Mouse (Mus musculus) heart, embryonic 15.5 days (tissue): ENCODE results near the gene Kif26b. TPM values are rescaled to one million over a fixed set of nuclear protein-coding genes. Genes with fewer than 3 reads are reported as not detected.
A peak's percentile ranks its signal among the peaks of the same experiment; 100 is the strongest.

ENCODE experiments used
- ATAC-seq: fragments of 200-750 bp; cut with Nextera tagmentation; replicated peaks from 2 replicates; pipeline ENCODE4 v1.8.0; 2017; ENCODE audit warnings: low read depth, moderate TSS enrichment; ENCODE audit not compliant: insufficient number of reproducible peaks, insufficient read depth, low FRiP score
- H3K27ac ChIP-seq: fragments of 300-500 bp; sonication (generic); 2 replicates; pipeline ENCODE4 v1.5.1; 2015; ENCODE audit warnings: mild to moderate bottlenecking, inconsistent platforms
- H3K27me3 ChIP-seq: fragments of 300-500 bp; sonication (generic); 2 replicates; pipeline ENCODE4 v1.6.1; 2015; ENCODE audit warnings: inconsistent platforms
- H3K36me3 ChIP-seq: fragments of 300-500 bp; sonication (generic); 2 replicates; pipeline ENCODE4 v1.6.1; 2015; ENCODE audit warnings: mild to moderate bottlenecking, inconsistent platforms
- H3K4me1 ChIP-seq: fragments of 300-500 bp; sonication (generic); replicated peaks from 2 replicates; pipeline ENCODE4 v1.6.1; 2015; ENCODE audit warnings: inconsistent platforms
- H3K4me2 ChIP-seq: fragments of 300-500 bp; sonication (generic); 2 replicates; pipeline ENCODE4 v1.6.1; 2015; ENCODE audit warnings: inconsistent platforms, mild to moderate bottlenecking, moderate library complexity
- H3K4me3 ChIP-seq: fragments of 300-500 bp; sonication (generic); 2 replicates; pipeline ENCODE4 v1.5.1; 2015; ENCODE audit warnings: mild to moderate bottlenecking, inconsistent platforms
- H3K9ac ChIP-seq: fragments of 300-500 bp; sonication (generic); 2 replicates; pipeline ENCODE4 v1.6.1; 2015; ENCODE audit warnings: mild to moderate bottlenecking, inconsistent platforms
- H3K9me3 ChIP-seq: fragments of 300-500 bp; sonication (generic); replicated peaks from 2 replicates; pipeline ENCODE4 v1.6.1; 2016; ENCODE audit warnings: inconsistent platforms
- WGBS: fragments of 180-500 bp; shearing (Covaris S2); methylation state at CpG from one replicate; pipeline ENCODE4 v1.1.7; 2015; ENCODE audit warnings: mixed read lengths; 5-methylcytosine and 5-hydroxymethylcytosine counted together
- polyA plus RNA-seq: library from polyadenylated mRNA; unstranded; fragments of >200 nt; fragmentation: Nextera tagmentation; extraction: Ambion mirVana; gene quantifications from 2 replicates; pipeline ENCODE4 v1.2.1, GENCODE M21; 2015

The Kif26b gene
- polyA plus RNA-seq, 1 experiment from 2014 or later = 7.3 TPM

DNA sequence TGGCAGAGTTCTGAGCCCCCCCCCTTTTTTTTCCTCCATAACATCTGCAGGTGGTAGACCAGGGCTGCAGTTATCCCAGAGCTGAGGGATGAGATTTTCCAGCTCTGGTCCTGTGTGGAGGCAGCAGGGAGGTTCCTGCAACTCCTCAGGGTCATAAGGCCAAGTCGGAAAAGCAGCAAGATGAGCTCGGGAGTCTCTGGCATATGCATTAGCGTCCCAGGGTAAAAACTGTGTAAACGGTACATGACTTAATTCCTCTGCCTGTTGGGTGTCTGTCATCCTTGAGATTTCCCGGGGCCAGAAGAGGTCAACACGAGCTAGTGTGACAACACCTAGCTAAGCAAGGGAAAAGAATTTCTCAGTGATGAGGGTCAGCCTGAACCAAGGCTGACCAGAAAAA lies 111.0 kb downstream of the Kif26b start:
- H3K4me1 ChIP-seq = peaks cover 43% of the 10 kb centered on the region
- no peak overlapping the region for H3K4me3 ChIP-seq
- no peaks in the 10 kb centered on the region for H3K36me3 ChIP-seq
- no peak overlapping the region for H3K27ac ChIP-seq
- no peaks in the 10 kb centered on the region for H3K9me3 ChIP-seq
- 48% methylated on average over 6 of the region's 6 CpGs for WGBS
- no peak overlapping the region for H3K4me2 ChIP-seq
- H3K27me3 ChIP-seq = no peaks in the 10 kb centered on the region
- ATAC-seq = no peak
- H3K9ac ChIP-seq = no peak overlapping the region

DNA sequence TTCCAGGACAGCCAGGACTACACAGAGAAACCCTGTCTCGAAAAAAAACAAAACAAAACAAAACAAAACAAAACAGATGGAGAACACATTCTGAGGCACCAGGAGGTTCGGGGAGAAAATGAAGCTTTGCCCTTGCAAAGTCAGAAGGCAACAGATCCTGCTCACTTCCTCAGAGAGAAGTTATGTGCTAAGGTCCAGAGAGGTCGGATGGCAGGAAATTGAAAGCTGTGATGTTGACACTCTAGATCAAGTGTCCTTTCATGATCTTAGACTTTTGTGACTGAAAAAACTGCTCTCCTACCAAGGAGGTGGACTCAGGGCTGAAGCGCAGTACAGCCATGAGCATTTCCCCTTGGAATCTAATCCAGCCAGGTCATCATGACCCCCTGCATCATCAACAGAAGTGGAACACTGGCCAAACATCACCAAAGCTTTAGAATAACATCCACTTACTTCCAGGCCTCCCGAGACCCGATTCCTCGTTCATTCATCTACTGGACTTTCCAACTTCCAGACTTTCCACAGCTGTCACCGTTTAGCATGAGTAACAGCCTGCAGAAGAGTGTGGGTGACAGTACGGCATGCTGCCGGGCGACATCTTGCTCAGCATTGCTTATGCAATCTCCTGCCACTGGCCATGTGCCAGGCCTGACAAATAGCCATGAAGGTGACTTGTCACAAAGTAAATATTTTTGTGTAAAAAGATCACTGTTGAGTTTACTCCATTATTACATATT lies 112.0 kb downstream of the Kif26b start:
- 42% methylated on average over 11 of the region's 11 CpGs for WGBS
- Histone ChIP-seq H3K4me1 (peaks cover 49% of the 10 kb centered on the region), H3K9ac (no peak overlapping the region), H3K4me2 (no peak overlapping the region), H3K9me3 (no peaks in the 10 kb centered on the region), H3K36me3 (no peaks in the 10 kb centered on the region), H3K27me3 (no peaks in the 10 kb centered on the region), H3K27ac (no peak overlapping the region), H3K4me3 (no peak overlapping the region)
- ATAC-seq = no peak

DNA sequence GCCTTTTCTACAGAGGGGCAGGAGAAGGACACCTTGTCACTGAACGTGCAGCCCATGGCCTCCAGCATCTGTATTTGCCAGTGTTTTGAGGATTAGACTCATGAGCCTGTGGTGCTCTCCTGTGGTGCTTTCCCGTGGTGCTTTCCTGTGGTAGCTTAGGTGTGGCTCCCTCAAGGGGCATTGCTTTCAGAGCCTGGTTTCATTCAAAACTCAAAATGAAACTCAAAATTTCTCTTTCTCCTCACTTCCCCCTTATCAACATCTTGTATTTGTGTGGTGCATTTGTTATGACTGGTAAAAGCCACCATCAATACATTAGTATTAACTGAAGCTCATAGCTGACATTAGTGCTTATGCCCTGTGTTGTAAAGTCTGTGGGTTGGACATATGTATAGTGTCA lies 112.9 kb downstream of the Kif26b start:
- H3K27ac ChIP-seq = no peak overlapping the region
- H3K4me3 ChIP-seq = no peak overlapping the region
- no peaks in the 10 kb centered on the region for H3K9me3 ChIP-seq
- ATAC-seq = no peak
- H3K36me3 ChIP-seq = no peaks in the 10 kb centered on the region
- 49% methylated on average over 2 of the region's 2 CpGs for WGBS
- H3K9ac ChIP-seq = no peak overlapping the region
- no peak overlapping the region for H3K4me2 ChIP-seq
- H3K4me1 ChIP-seq = peaks cover 58% of the 10 kb centered on the region
- H3K27me3 ChIP-seq = no peaks in the 10 kb centered on the region

DNA sequence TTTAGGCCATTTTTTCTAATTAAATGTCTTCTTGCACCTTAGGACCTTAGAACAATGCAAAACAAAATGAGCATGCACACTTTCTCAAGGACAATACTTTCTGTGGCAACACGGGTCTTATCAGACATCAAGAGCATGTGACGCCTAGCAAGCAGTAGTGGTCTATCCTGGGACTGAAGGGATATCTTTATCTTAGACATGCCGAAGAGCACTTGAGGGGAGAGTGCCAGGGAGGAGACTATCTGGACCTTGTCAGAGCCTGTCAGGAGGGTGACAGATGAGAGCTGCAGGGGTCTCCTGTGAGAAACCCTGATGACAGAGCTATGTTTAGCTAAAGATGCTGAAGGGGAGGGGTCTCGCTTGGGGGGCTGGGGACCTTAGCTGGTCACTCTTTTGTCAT lies 116.0 kb downstream of the Kif26b start:
- Histone ChIP-seq H3K9ac (no peak overlapping the region), H3K4me2 (no peak overlapping the region), H3K27ac (peak overlapping the region; percentile 82), H3K36me3 (no peaks in the 10 kb centered on the region), H3K27me3 (no peaks in the 10 kb centered on the region), H3K4me1 (peaks cover 57% of the 10 kb centered on the region), H3K9me3 (no peaks in the 10 kb centered on the region), H3K4me3 (no peak overlapping the region)
- 22% methylated on average over 4 of the region's 4 CpGs for WGBS
- ATAC-seq = peak; percentile 73; the same call in 1 of the 2 replicates

- H3K4me3 ChIP-seq = no peak overlapping the region
- peak overlapping the region; percentile 39 for H3K4me2 ChIP-seq
- no peaks in the 10 kb centered on the region for H3K27me3 ChIP-seq
- peak overlapping the region; percentile 82 for H3K27ac ChIP-seq
- no peaks in the 10 kb centered on the region for H3K36me3 ChIP-seq
- H3K4me1 ChIP-seq = peaks cover 47% of the 10 kb centered on the region
- no peak overlapping the region for H3K9ac ChIP-seq
- H3K9me3 ChIP-seq = no peaks in the 10 kb centered on the region
- peak; percentile 71 for ATAC-seq
- WGBS = 27% methylated on average over 4 of the region's 4 CpGs
Measured at GRCm38 (mm10) chr1:178646589-178646988, 117.7 kb downstream of the Kif26b start.

- Histone ChIP-seq H3K27me3 (no peaks in the 10 kb centered on the region), H3K36me3 (no peaks in the 10 kb centered on the region), H3K4me3 (no peak overlapping the region), H3K9ac (no peak overlapping the region), H3K9me3 (no peaks in the 10 kb centered on the region), H3K27ac (no peak overlapping the region), H3K4me1 (0 out of 2 replicates have a peak, but pooled peaks cover 4% of the 10 kb centered on the region), H3K4me2 (no peak overlapping the region)
- WGBS = 88% methylated on average over 4 of the region's 4 CpGs
- ATAC-seq = no peak
Measured at GRCm38 (mm10) chr1:178655525-178655924, 126.6 kb downstream of the Kif26b start.

- Histone ChIP-seq H3K4me2 (no peak overlapping the region), H3K9me3 (no peaks in the 10 kb centered on the region), H3K27me3 (no peaks in the 10 kb centered on the region), H3K27ac (peak overlapping the region; percentile 67), H3K9ac (no peak overlapping the region), H3K4me1 (peaks cover 30% of the 10 kb centered on the region), H3K36me3 (no peaks in the 10 kb centered on the region), H3K4me3 (no peak overlapping the region)
- 43% methylated on average over 3 of the region's 3 CpGs for WGBS
- no peak for ATAC-seq
Measured at GRCm38 (mm10) chr1:178661035-178661434, 132.1 kb downstream of the Kif26b start.

GRCm38 (mm10) chr1:178661556-178661955 lies 132.6 kb downstream of the Kif26b start:
- Histone ChIP-seq H3K36me3 (no peaks in the 10 kb centered on the region), H3K4me3 (no peak overlapping the region), H3K4me2 (peak overlapping the region; percentile 19; the same call in 1 of the 2 replicates), H3K9me3 (no peaks in the 10 kb centered on the region), H3K4me1 (peaks cover 33% of the 10 kb centered on the region), H3K9ac (no peak overlapping the region), H3K27ac (peak overlapping the region; percentile 67), H3K27me3 (no peaks in the 10 kb centered on the region)
- WGBS = 2% methylated on average over 5 of the region's 5 CpGs
- peak; percentile 86; the same call in 1 of the 2 replicates for ATAC-seq

GRCm38 (mm10) chr1:178663539-178663938 lies 134.6 kb downstream of the Kif26b start:
- H3K4me2 ChIP-seq = no peak overlapping the region
- no peak overlapping the region for H3K4me3 ChIP-seq
- 82% methylated on average over 1 of the region's 1 CpGs for WGBS
- H3K9ac ChIP-seq = no peak overlapping the region
- no peak overlapping the region for H3K27ac ChIP-seq
- no peaks in the 10 kb centered on the region for H3K9me3 ChIP-seq
- no peak for ATAC-seq
- no peaks in the 10 kb centered on the region for H3K36me3 ChIP-seq
- no peaks in the 10 kb centered on the region for H3K27me3 ChIP-seq
- H3K4me1 ChIP-seq = peaks cover 33% of the 10 kb centered on the region

DNA sequence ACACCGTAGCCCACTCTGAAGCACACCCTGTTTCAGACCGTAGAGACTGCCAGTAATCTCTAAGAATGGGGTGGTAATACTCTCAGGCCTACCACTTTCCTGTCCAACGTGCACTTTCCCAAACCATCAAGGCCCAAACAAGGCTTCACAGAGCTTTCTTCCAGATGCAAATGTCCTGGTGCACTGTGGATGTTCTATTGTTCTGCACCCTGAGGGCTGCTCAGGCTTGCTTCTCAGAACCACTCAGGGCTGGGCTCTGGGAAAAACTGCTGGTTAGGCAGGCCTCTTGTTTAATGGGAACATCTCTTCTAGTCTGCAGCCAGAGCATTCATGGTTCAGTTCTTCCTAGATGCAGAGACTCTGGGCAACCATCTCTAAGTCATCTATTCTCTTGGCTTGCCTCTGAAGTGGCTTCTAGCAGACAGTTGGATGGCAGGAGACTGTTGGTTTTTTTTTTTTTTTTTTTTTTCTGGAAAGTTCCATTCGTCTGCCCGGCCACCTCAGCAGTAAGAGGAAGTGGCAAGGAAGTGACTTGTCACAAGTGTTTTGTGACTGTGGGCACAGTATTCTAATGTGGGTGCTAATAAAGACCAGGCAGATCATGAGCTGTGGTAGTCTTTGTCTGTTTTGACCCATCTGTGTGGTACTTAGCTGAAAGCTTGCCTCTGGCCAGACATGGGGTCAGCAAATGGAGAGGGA lies 135.5 kb downstream of the Kif26b start:
- 77% methylated on average over 5 of the region's 5 CpGs for WGBS
- H3K9me3 ChIP-seq = no peaks in the 10 kb centered on the region
- H3K9ac ChIP-seq = no peak overlapping the region
- H3K36me3 ChIP-seq = no peaks in the 10 kb centered on the region
- H3K4me2 ChIP-seq = no peak overlapping the region
- ATAC-seq = no peak
- H3K27me3 ChIP-seq = no peaks in the 10 kb centered on the region
- peaks cover 33% of the 10 kb centered on the region for H3K4me1 ChIP-seq
- no peak overlapping the region for H3K4me3 ChIP-seq
- H3K27ac ChIP-seq = no peak overlapping the region

- Histone ChIP-seq H3K4me2 (no peak overlapping the region), H3K4me1 (peaks cover 20% of the 10 kb centered on the region), H3K36me3 (no peaks in the 10 kb centered on the region), H3K27ac (no peak overlapping the region), H3K27me3 (no peaks in the 10 kb centered on the region), H3K9me3 (no peaks in the 10 kb centered on the region), H3K4me3 (no peak overlapping the region), H3K9ac (no peak overlapping the region)
- no peak for ATAC-seq
- 82% methylated on average over 7 of the region's 7 CpGs for WGBS
Measured at GRCm38 (mm10) chr1:178666524-178666923, 137.6 kb downstream of the Kif26b start.
